Mouse (Mus musculus) urinary bladder, postnatal 4 days (tissue): ENCODE results near the gene Kras.
A peak's percentile ranks its signal among the peaks of the same experiment; 100 is the strongest.

Experiments used
- DNase-seq, 2 experiments: peaks; one replicate each; pipeline ENCODE4 v3.0.0; 2021 to 2022; ENCODE audit warnings: low spot score in 2 of 2

Gene Kras

DNA sequence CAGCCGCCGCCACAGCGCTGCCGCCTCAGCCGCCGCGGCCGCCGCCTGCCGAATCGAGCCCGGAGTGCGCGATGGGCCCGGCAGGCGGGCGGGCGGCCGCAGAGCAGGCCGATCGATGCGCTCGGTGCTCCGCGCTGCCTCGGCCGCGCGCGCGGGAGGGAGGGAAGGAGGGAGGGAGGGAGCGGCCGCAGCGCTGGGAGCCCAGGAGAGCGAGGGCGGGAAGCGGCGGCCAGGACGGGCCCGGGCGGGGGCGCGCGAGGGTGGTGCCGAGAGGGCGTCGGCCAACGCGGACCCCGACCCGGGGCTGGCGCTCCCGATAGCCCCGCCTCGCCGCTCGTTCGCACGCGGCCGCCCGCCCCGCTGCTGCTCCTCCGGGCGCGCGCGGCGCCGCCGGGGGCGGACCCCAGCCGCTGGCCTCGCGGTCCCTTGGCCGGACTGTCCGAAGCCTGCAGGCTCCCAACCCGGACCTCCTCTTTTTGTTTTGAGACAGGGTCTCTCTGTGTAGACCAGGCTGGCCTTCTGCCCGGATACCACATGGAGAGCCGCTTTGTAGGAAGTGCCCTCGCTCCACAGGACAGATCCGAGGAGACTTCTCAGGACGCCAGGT lies at the start of gene Kras:
Kras (minus strand) TSS at position 55 of the 607 bp plus-strand sequence.
- peak; percentile 91 to 93 for DNase-seq

DNA sequence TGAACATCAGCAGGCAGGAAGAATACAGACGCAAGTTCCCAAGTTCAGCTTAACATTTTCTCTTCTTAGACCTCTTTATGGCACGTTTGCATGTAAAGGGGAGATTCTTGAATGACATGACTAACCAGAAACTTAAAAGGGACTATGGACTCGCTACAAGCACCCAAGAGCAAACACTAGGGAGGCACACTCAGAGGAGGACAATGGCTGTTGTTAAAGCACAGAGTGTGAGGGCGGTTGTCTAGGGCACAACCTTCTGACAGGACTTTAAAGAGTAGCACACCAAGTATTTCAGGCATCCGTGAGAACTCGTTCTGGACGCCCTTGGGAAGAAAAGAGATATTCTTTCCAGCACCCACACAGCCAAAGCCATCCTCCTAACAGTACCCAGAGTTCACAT lies 47.6 kb upstream of the Kras start:
- DNase-seq: no peak

DNA sequence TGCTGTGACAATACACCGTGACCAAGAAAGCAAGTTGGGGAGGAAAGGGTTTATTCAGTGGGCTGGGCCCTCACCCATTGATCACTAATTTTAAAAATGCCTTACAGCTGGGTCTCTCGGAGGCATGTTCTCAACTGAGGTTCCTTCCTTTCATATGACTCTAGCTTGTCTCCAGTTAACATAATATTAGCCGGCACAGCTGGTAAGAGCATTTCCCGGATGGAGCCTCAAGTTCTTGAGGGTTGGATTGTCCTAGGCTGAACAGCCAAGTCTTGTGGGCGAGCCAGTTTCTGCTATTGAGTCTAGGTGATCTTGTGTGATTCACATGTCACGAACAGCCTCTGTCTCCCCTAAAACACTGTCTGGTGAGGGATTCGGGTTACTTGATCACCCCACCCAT lies 46.9 kb upstream of the Kras start:
- no peak for DNase-seq

DNA sequence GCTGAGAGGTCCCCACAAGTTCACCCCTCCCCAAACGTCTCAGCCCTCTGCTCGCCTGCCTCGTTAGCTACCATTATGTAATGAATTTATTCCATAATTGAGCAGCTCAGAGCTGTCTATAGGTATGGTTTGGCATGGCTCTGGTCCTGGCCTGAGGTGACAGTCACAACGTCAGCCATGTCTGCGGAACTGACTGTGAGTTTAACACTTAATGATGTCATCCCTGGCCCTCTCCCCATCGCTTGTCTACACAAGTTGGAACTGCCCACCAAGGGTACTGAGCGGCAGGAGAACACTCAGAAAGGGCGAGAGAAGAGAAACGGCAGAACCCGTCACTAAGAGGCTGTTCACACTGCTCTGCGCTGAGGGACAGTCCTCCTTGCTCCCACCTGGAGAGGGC lies 45.1 kb upstream of the Kras start:
- no peak for DNase-seq

- DNase-seq: no peak
Observed at GRCm38 (mm10) chr6:145293156-145293555, 43.1 kb upstream of the Kras start.

DNA sequence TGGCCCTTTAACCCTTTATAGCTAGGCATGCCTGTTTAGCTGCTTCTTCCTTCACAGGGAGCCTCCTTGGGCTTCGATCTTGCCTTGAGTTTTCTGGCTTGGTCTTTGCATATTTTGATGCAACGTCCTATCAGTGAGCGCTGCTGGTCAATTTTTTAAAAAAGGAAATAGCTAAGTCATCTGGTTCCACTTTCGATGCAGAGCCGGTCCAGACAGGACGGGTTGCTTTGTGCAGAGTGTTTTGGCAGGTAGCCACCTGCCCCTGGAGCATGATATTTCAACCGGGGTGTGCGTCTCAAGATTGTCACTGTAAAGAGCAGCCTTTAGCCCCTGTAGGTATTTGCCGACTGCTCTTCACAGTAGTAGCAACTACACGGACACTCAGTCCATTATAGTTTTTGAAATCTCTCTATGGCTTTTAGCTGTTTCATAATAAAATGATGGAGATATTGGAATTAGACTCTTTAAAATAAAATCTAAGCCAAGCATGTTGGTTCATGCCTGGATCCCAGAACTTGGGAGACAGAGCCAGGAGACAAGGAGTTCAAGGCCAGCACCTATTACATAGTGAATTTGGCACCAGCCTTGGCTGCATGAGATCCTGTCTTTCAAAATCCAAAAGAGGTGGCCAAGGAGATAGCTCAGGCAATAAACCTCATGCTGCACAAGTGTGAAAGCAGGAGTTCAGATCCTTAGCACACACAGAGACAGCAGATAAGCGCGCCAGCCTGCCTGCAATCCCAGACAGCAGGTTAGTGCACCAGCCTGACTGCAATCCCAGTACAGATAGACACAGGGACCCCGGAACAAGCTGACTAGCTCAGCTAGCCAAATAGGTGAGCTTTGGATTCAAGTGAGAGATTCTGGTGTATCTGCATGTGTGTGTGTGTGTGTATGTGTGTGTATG lies 41.6 kb upstream of the Kras start:
- DNase-seq: peak in 1 of 2 experiments; percentile 29

DNA sequence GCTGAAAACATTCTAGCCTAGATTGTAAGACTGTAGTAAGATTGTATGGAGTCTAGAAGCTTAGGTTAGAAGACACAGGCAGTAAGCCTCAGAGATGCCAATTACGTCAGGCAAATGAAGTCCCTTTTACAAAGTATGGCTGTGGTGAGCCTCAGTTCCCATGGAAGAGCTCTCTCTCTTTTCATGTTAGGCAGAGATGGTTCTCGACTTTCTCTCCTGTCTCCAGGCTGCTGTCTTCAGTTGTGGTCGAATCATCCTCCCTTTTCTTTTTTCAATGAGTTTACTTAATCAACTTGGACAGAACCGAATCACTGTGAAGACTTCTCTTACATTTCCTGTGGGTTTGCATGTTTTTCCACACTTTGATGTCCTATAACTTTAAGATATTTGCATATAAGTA lies 35.6 kb upstream of the Kras start:
- no peak for DNase-seq

GRCm38 (mm10) chr6:145284286-145284685 lies 34.2 kb upstream of the Kras start:
- no peak for DNase-seq

GRCm38 (mm10) chr6:145277138-145277763 lies 27.2 kb upstream of the Kras start:
- DNase-seq: no peak

DNA sequence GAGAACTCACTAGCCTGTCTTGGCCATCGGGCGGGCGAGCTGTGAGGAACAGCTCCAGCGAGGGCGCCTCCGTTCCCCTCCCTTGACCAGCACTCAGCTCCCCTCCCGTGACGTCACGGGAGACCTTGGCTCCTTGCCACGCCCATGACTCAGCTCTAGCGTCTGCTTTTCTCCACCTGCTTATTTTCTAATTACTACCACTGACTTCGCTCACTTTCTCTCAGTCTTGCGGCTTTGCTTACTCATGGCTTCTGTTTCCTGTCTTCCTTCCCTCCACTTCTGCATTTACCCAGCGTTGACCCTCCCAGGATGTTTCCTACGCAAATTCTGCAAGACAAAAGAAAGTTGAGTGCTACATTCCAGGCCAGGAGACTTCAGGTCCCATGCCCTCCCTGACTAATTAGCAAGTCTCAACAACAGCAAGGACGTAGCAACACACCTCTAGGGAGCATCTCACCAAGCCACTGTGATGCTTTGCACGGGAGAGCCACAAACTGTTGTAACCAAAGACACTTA lies 26.3 kb upstream of the Kras start:
- peak; percentile 43 to 71 for DNase-seq

DNA sequence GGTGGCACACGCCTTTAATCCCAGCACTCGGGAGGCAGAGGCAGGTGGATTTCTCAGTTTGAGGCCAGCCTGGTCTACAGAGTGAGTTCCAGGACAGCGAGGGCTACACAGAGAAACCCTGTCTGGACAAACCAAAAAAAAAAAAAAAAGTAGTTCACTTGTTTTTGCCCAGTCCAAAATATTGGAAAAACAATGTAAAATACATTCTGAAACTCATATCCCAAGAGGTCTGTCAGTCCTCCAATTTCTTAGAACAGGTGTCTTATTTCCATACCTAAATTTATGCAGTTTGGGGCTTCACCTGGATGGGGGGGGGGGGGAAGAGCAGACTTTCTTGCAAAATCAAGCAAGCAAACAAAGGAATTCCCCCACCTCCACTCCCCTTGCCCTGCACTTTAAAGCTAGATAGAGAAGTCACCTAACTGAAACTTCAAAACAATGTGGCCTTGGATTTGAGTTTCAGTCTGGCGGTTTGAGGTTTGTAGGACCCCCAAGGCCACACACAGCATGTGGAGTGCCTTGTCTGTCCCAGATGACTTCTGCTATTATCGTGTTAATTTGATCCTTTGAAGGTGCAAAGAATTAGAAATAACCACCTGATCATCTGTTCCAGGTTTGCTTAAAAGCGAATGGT lies 25.7 kb upstream of the Kras start:
- DNase-seq: no peak

GRCm38 (mm10) chr6:145273971-145274620 lies 24.1 kb upstream of the Kras start:
- DNase-seq: no peak

DNA sequence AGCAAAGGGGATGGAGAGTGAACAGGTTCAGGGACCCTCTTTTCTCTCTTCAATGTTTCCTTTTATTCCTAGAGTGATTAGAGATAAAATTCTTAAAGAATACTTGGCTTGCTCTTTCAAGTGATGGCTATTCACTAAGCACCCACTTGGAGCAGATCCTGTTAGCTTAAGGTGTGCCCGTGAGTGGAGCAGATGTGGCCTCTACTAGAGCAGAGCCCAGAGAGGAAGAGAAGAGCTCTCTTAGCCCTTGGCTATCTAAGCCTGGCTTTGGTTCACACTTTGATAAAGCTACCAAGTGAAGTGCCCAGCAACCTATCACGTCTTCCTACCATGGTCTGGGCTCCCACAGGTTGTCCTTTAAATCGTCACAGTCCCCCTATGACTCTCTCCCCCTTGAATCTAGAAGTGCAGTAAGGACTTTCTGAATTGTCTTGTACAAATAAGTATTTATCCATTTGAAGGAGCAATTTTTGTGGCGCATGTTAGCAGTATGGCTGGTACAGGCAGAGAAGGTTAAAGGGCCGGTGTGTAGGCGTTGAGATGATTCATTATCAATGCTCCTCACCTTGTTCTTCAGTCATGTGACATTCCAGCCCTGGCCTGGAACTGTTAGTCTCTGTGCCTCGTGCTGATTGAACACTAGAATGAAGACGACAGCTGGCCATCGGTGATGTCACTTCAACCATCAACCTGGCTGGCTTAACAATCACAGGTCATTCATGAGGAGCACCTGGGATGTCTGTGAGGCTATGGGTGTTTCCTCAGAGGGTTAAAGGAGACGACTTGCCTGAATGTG lies 22.3 kb upstream of the Kras start:
- DNase-seq: no peak

DNA sequence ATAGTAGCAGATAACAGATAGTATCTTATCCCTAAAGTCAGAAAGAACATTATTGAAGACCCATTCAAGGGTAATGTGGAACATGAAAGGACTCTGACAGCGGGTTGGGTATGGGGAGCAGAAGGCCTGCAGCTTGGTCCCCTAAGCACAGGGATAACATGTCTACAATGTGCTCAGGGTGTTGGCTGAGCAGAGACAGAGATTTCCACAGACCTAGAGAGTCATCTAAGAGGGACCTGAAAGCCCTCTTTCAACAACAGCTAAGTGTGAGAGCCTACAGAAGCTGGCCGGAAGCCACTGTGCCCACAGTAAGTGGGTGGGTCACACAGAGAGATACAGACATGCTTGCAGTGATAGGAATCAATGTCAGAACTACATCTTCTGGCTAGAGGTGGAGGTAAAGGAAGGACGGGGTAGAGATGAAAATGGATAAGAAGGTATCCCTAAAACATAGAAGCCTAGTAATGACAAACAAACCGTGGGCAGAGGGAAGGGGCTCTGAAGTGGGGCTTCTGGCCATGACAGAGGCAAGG lies 19.3 kb upstream of the Kras start:
- no peak for DNase-seq

GRCm38 (mm10) chr6:145267692-145268091 lies 17.7 kb upstream of the Kras start:
- no peak for DNase-seq

GRCm38 (mm10) chr6:145262314-145262713 lies 12.3 kb upstream of the Kras start:
- no peak for DNase-seq

DNA sequence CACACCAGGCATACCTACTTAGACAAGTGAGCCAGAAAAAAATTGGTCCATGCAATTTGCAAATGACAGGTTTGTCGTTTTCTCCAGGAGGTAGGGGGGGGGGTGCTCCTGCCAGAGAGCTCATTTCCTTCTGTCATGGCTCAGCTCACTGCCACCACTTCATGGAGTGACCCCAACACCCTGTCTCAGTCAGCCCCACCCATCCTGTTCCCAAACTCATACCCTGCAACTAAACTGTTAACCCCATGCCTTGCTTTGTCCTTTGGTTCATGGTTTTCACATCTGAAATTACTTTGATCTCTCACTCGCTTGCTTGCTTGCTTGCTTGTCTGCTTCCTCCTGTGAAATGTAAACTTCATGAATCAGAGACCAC lies 6.6 kb upstream of the Kras start:
- DNase-seq: no peak

DNA sequence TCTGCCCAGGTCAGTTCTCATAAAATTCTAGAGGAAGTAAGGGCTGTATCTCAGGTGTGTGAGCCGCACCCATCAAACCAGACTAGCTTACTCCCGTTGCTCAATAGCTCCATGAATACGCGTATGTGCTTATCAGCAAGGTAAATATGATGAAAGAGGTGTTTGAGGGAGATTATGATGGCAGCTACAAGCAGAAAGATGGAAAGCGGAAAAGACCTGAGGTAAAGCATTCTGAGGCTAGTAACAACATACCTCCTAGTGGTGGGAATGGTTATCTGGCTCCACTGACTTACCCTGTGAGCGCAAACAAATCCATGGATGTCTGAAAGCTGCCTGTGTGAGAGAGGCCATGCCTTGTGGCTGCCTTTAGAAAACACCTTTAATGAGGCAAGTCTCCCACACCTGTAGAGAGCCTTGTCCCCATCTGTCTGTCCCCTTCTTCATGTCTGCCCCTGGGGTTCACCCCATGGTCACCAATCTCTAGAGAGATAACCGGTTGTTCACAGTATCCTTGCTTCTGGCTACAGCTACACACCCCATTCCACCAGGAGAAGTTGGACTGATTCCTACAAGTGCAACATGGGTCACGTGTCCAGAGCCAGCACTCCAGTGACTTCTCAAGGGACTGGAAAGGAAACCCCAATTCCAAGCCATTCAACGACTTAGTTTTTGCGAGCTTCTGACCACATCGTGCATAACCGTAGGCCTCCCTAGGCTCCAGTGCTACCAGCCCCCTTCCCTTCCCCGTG lies 6.1 kb upstream of the Kras start:
- no peak for DNase-seq

GRCm38 (mm10) chr6:145250820-145251219 lies 781 bp upstream of the Kras start:
- no peak for DNase-seq
